Mouse (Mus musculus): Measurements from ENCODE around the gene Pmpcb. TPM values are rescaled to one million over a fixed set of nuclear protein-coding genes. Genes with fewer than 3 reads are reported as not detected.
A peak's percentile ranks its signal among the peaks of the same experiment; 100 is the strongest.
"Not testable (repeated sequence)": the region's sequence is repeated elsewhere in the genome, so short reads cannot be mapped to it uniquely, and the experiment has no call there.

The Pmpcb gene
- polyA plus RNA-seq, 1 experiment: 141 TPM

DNA sequence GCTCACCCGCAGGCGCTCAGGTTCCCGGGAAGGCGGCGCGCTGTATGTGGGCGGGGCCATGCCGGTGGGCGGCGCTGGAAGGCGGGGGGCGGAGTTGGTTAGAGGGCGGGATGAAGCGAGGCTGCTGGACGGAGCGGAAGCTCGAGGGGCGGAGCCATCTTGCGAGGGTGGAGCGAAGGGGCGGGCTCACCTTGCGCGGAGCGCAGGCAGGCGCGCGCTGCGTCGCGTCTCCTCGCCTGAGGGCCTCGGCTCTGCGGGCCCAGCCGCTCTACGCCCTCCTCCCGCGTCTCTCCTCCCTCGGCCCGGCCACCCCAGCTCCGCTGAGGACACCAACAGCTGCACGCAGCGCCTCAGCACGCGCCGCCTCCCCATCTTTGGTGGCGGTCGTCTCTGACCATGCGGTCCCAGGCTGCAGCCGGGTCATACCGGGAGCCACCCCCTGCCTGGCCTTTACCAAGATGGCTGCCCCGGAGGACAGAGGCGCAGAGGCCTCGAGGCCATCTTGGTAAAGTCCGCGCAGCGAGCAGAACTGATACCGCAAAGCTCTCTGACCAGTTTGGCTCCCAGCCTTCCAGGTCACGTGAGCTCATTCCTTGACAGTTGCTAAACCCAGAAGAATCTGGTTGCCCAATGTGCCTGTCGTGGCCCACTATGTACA, 35.5 kb upstream of the Pmpcb start, which contains the start of gene Napepld:
Gene Napepld (minus strand): TSS at position 46 of the 658 bp plus-strand sequence.
- WGBS: under 1% methylated on average over 56 of the region's 59 CpGs
- peak; percentile 90 for TF ChIP-seq POLR2A (IDR thresholded peaks at IDR 0.05; ENCODE audit: low read depth, low read length)
- TF ChIP-seq CTCF (conservative IDR thresholded peaks at IDR 0.05; ENCODE audit: insufficient read depth, insufficient read length, low read depth, low read length): no peak
- Histone ChIP-seq H3K4me3 (ENCODE audit: insufficient read depth, low read depth, low read length) (peak within 1 kb of the TSS; percentile 78), H3K36me3 (ENCODE audit: control insufficient read depth, insufficient read depth, low read length) (no peaks in the 10 kb centered on the region), H3K4me1 (ENCODE audit: control insufficient read depth, insufficient read depth, low read length) (peaks cover 4% of the 10 kb centered on the region; the same call in 1 of the 2 replicates), H3K27ac (ENCODE audit: insufficient read depth, low read depth, low read length) (peak within 1 kb of the TSS; percentile 98), H3K27me3 (replicated peaks; ENCODE audit: control insufficient read depth, insufficient read depth, low read length) (no peaks in the 10 kb centered on the region)
- DNase-seq: peak; percentile 99

DNA sequence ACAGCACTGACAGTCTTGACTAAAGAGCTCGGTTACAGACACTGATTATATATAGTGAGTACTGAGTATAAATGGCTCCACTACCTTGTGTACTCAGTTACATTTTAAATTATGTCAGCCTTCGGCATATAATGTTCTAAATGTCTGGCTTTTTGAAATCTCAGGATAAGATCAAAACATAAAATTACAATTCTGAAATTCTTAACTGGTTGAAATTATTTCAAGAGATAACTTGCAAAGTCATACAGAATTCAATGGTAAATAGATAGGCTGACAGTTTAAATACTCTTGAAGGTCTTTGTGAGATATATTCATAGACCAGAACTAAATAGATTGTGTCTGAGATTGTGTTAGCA, 35.0 kb upstream of the Pmpcb start:
- WGBS: 43% methylated on average over 2 of the region's 2 CpGs
- TF ChIP-seq POLR2A (IDR thresholded peaks at IDR 0.05; ENCODE audit: low read depth, low read length): no peak
- no peak for TF ChIP-seq CTCF (conservative IDR thresholded peaks at IDR 0.05; ENCODE audit: insufficient read depth, insufficient read length, low read depth, low read length)
- H3K27me3 ChIP-seq (replicated peaks; ENCODE audit: control insufficient read depth, insufficient read depth, low read length): no peaks in the 10 kb centered on the region
- no peak for DNase-seq
- peak overlapping the region; percentile 98 for H3K27ac ChIP-seq (ENCODE audit: insufficient read depth, low read depth, low read length)
- H3K4me3 ChIP-seq (ENCODE audit: insufficient read depth, low read depth, low read length): peak overlapping the region; percentile 78
- peaks cover 4% of the 10 kb centered on the region; the same call in 1 of the 2 replicates for H3K4me1 ChIP-seq (ENCODE audit: control insufficient read depth, insufficient read depth, low read length)
- H3K36me3 ChIP-seq (ENCODE audit: control insufficient read depth, insufficient read depth, low read length): no peaks in the 10 kb centered on the region

DNA sequence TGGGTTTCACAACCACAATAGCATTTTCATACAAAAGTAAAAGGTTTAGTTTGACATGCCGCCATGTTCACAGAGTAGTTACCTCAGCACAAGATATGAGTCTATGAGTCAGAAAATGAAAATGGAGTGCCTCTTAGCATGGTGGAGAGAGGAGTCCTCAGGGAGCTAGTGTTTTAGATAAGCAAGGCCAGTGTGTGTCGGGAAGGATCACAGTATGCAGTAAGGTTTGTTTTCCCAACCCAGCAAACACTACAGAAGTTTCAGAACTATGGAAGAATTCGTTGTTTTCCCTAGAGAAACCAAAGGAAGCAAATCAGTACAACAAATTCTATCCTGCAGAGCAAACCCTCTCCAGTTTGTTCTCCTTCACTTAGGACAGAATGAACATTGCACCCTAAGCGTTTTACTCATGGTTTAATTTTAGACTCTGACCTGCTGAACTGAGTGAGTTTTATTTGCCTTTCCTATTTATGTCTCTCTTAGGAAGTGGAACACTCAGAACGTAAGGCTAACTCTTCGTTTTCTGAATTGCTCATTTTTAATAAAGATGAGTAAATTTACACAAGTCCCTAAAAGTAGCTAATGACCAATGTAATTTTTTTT, 34.0 kb upstream of the Pmpcb start:
- Histone ChIP-seq H3K4me1 (ENCODE audit: control insufficient read depth, insufficient read depth, low read length) (peaks cover 4% of the 10 kb centered on the region; the same call in 1 of the 2 replicates), H3K4me3 (ENCODE audit: insufficient read depth, low read depth, low read length) (no peak overlapping the region), H3K27ac (ENCODE audit: insufficient read depth, low read depth, low read length) (peak overlapping the region; percentile 89), H3K36me3 (ENCODE audit: control insufficient read depth, insufficient read depth, low read length) (no peaks in the 10 kb centered on the region), H3K27me3 (replicated peaks; ENCODE audit: control insufficient read depth, insufficient read depth, low read length) (no peaks in the 10 kb centered on the region)
- 57% methylated on average over 6 of the region's 6 CpGs for WGBS
- TF ChIP-seq POLR2A (IDR thresholded peaks at IDR 0.05; ENCODE audit: low read depth, low read length) (no peak), CTCF (conservative IDR thresholded peaks at IDR 0.05; ENCODE audit: insufficient read depth, insufficient read length, low read depth, low read length) (no peak)
- peak; percentile 73 for DNase-seq

DNA sequence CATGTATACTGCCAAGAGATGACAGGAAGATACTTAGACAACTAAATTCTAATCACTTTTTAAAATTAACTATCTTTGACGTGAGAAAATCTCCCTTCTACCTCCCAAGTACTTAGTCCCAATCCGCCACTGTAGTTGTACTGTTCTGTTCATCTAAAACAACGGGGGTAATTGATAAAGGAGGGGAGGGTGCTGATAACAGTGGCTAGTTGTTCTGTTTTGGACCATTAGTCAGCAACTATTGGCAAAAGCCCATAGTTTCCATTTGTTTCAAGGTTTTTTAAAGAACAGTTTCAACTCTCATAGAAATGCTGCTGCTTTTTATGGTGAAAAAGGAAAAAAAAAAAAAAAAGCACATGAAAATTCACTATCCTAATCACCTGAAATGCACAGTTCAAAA, 33.2 kb upstream of the Pmpcb start:
- WGBS: 83% methylated on average over 3 of the region's 3 CpGs
- H3K4me1 ChIP-seq (ENCODE audit: control insufficient read depth, insufficient read depth, low read length): peaks cover 4% of the 10 kb centered on the region; the same call in 1 of the 2 replicates
- DNase-seq: no peak
- no peak overlapping the region for H3K27ac ChIP-seq (ENCODE audit: insufficient read depth, low read depth, low read length)
- TF ChIP-seq CTCF (conservative IDR thresholded peaks at IDR 0.05; ENCODE audit: insufficient read depth, insufficient read length, low read depth, low read length) (no peak), POLR2A (IDR thresholded peaks at IDR 0.05; ENCODE audit: low read depth, low read length) (no peak)
- H3K36me3 ChIP-seq (ENCODE audit: control insufficient read depth, insufficient read depth, low read length): no peaks in the 10 kb centered on the region
- no peaks in the 10 kb centered on the region for H3K27me3 ChIP-seq (replicated peaks; ENCODE audit: control insufficient read depth, insufficient read depth, low read length)
- H3K4me3 ChIP-seq (ENCODE audit: insufficient read depth, low read depth, low read length): no peak overlapping the region

DNA sequence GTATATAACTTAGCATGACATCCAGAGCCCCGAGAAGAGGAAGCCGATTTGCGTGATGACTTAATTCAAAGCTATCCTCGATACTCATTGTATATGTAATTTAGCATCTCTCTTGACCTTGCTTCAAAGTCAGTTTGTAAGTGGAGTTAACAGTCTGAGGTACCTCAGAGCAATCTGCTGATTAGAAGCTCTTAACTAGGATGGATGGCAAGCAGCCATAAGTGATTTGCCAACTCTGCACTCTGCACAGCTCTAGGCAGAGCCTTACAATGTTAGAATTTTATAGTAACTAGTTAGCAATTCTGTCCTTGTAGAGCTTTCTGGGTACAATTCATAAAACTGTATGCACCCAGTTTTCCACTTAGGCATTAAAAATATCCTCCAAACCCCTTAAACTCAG, 30.4 kb upstream of the Pmpcb start:
- TF ChIP-seq CTCF (conservative IDR thresholded peaks at IDR 0.05; ENCODE audit: insufficient read depth, insufficient read length, low read depth, low read length) (no peak), POLR2A (IDR thresholded peaks at IDR 0.05; ENCODE audit: low read depth, low read length) (no peak)
- Histone ChIP-seq H3K4me1 (ENCODE audit: control insufficient read depth, insufficient read depth, low read length) (peaks cover 4% of the 10 kb centered on the region; the same call in 1 of the 2 replicates), H3K27ac (ENCODE audit: insufficient read depth, low read depth, low read length) (no peak overlapping the region), H3K27me3 (replicated peaks; ENCODE audit: control insufficient read depth, insufficient read depth, low read length) (no peaks in the 10 kb centered on the region), H3K4me3 (ENCODE audit: insufficient read depth, low read depth, low read length) (no peak overlapping the region), H3K36me3 (ENCODE audit: control insufficient read depth, insufficient read depth, low read length) (no peaks in the 10 kb centered on the region)
- 91% methylated on average over 4 of the region's 4 CpGs for WGBS
- peak; percentile 30 for DNase-seq

DNA sequence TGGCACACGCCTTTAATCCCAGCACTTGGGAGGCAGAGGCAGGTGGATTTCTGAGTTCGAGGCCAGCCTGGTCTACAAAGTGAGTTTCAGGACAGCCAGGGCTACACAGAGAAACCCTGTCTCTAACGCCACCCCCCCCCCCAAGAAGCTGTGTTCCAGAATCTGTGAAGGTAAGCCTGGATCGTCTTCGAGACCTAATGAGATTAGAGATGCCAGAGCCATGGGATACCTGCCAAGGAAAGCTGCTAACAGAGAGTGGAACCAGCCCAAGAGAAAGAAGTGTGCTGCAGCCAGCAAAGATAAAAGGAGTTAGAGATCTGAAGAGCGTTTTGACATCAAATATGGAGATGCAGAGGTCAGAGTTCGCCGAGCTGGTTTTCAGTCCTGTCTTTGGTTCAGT, 28.9 kb upstream of the Pmpcb start:
- not testable (repeated sequence) for H3K36me3 ChIP-seq (ENCODE audit: control insufficient read depth, insufficient read depth, low read length); DNase-seq; H3K4me1 ChIP-seq (ENCODE audit: control insufficient read depth, insufficient read depth, low read length); H3K4me3 ChIP-seq (ENCODE audit: insufficient read depth, low read depth, low read length); H3K27ac ChIP-seq (ENCODE audit: insufficient read depth, low read depth, low read length); H3K27me3 ChIP-seq (replicated peaks; ENCODE audit: control insufficient read depth, insufficient read depth, low read length)
- WGBS: 93% methylated on average over 8 of the region's 8 CpGs

DNA sequence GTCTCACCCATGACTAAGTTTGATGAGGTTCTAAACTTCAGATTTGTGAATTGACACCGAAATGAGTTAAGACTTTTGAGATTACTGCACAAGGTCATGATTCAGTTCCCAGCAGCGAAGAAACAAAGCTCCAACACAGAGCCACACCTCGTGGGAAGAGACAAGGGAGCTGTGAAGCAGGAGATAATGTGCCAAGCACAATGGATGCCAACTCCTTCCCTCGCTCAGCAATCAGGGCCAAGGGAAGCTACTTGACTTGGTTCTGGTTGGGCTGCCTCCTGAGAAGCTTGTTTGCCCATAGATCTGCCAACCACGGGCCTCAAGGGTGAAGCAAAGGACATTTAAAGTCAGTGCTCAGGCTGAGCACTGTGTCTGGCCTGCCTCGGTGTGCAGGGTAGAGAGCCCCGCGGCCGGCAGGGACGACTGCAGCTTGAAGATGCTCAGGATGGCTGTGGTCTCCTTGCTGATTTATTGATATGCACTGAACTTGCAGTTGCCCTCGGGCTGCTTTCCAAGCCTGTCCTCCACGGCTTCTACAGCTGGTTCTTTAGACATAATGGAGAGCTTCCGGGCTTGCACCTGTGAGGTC, 24.7 kb upstream of the Pmpcb start:
- WGBS: 45% methylated on average over 13 of the region's 13 CpGs
- H3K27ac ChIP-seq (ENCODE audit: insufficient read depth, low read depth, low read length): no peak overlapping the region
- H3K36me3 ChIP-seq (ENCODE audit: control insufficient read depth, insufficient read depth, low read length): no peaks in the 10 kb centered on the region
- no peaks in the 10 kb centered on the region for H3K27me3 ChIP-seq (replicated peaks; ENCODE audit: control insufficient read depth, insufficient read depth, low read length)
- H3K4me1 ChIP-seq (ENCODE audit: control insufficient read depth, insufficient read depth, low read length): no peaks in the 10 kb centered on the region
- DNase-seq: no peak
- no peak for TF ChIP-seq CTCF (conservative IDR thresholded peaks at IDR 0.05; ENCODE audit: insufficient read depth, insufficient read length, low read depth, low read length)
- TF ChIP-seq POLR2A (IDR thresholded peaks at IDR 0.05; ENCODE audit: low read depth, low read length): no peak
- no peak overlapping the region for H3K4me3 ChIP-seq (ENCODE audit: insufficient read depth, low read depth, low read length)
